Mouse (Mus musculus): ENCODE measurements around the gene Rpap3. TPM values are rescaled to one million over a fixed set of nuclear protein-coding genes. Genes with fewer than 3 reads are reported as not detected.

The Rpap3 gene
- polyA plus RNA-seq, 1 experiment from 2014 or later = 50.3 TPM

DNA sequence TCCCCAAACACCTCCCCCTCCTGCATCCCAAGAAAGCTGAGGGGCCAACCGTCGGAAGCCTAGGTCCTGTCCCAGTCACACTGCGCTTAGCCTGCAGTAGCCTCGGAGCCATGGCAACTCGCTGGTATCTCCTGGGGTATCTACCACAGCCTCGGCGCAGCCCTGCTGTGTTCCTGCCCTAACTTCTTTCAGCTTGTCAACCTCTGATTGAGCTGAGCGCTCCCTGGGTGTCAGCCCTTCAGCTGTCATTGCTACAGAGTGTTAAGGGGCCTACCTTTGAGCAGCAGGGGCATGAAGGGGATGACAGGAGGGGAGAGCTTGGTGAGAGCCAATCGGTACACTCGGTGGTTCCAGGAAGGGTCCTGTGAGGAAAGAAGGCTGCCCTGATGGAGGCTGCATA is 42.7 kb upstream of the Rpap3 start:
- WGBS = 12% methylated on average over 10 of the region's 10 CpGs
- no peak overlapping the region for H3K27ac ChIP-seq (replicated peaks; ENCODE audit: low read depth, low read length)

DNA sequence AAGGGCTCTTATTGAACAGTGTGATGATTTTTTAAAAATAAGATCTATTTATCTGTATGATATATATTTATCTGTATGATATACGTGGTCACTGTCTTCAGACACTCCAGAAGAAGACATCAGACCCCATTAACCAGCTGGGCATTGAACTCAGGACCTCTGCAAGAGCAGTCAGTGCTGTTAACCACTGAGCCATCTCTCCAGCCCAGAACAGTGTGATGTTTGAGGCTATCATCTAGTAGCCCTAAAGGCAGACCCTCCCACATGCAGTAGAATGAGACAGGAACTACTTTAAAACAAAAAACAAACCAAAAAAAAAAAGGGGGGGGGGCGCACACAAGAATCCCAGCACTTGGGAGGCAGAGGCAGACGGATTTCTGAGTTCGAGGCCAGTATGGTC is 41.9 kb upstream of the Rpap3 start:
- Histone ChIP-seq H3K9me3 (ENCODE audit: control insufficient read depth, low read length) (no peaks in the 10 kb centered on the region), H3K27ac (replicated peaks; ENCODE audit: low read depth, low read length) (no peak overlapping the region), H3K4me1 (ENCODE audit: control insufficient read depth, insufficient read depth, low read length) (peaks cover 19% of the 10 kb centered on the region), H3K4me3 (replicated peaks; ENCODE audit: low read depth, low read length) (no peak overlapping the region), H3K4me2 (ENCODE audit: low read length) (no peak overlapping the region), H3K27me3 (ENCODE audit: control insufficient read depth, insufficient read depth, low read length) (no peaks in the 10 kb centered on the region), H3K9ac (replicated peaks; ENCODE audit: low read length) (no peak overlapping the region), H3K36me3 (ENCODE audit: control insufficient read depth, insufficient read depth, low read length) (no peaks in the 10 kb centered on the region)
- ATAC-seq (ENCODE audit: low FRiP score, low TSS enrichment) = no peak
- no peak for DNase-seq
- WGBS = 88% methylated on average over 4 of the region's 4 CpGs

More for the DNA sequence above, 42.7 kb upstream of the Rpap3 start:
- no peaks in the 10 kb centered on the region for H3K27me3 ChIP-seq (ENCODE audit: control insufficient read depth, insufficient read depth, low read length)
- no peak for DNase-seq
- peaks cover 19% of the 10 kb centered on the region for H3K4me1 ChIP-seq (ENCODE audit: control insufficient read depth, insufficient read depth, low read length)
- H3K4me2 ChIP-seq (ENCODE audit: low read length) = no peak overlapping the region
- H3K36me3 ChIP-seq (ENCODE audit: control insufficient read depth, insufficient read depth, low read length) = no peaks in the 10 kb centered on the region
- no peak overlapping the region for H3K9ac ChIP-seq (replicated peaks; ENCODE audit: low read length)
- no peaks in the 10 kb centered on the region for H3K9me3 ChIP-seq (ENCODE audit: control insufficient read depth, low read length)
- ATAC-seq (ENCODE audit: low FRiP score, low TSS enrichment) = no peak
- H3K4me3 ChIP-seq (replicated peaks; ENCODE audit: low read depth, low read length) = no peak overlapping the region

DNA sequence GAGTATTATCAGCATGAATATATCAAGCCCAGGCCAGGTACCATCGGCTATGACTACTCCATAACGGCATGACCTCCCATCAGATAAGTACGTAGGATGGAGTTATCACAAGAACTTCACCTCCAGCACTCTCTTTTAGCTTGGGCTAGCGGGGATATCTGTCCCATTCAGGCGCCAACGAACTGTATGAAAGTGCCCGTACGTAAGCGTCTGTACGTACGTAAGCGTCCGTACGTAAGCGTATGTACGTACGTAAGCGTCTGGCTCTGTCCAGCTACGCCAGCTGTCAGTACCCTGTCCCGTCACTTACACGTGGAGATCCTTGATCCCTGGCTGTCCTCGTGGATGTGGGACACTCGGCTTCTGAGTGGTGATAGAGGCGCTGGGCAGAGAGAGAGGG is 41.1 kb upstream of the Rpap3 start:
- no peak for ATAC-seq (ENCODE audit: low FRiP score, low TSS enrichment)
- H3K9ac ChIP-seq (replicated peaks; ENCODE audit: low read length) = no peak overlapping the region
- no peak overlapping the region for H3K4me2 ChIP-seq (ENCODE audit: low read length)
- no peak overlapping the region for H3K4me3 ChIP-seq (replicated peaks; ENCODE audit: low read depth, low read length)
- DNase-seq = no peak
- H3K9me3 ChIP-seq (ENCODE audit: control insufficient read depth, low read length) = no peaks in the 10 kb centered on the region
- 94% methylated on average over 24 of the region's 24 CpGs for WGBS
- peaks cover 19% of the 10 kb centered on the region for H3K4me1 ChIP-seq (ENCODE audit: control insufficient read depth, insufficient read depth, low read length)
- no peak overlapping the region for H3K27ac ChIP-seq (replicated peaks; ENCODE audit: low read depth, low read length)
- H3K36me3 ChIP-seq (ENCODE audit: control insufficient read depth, insufficient read depth, low read length) = no peaks in the 10 kb centered on the region
- H3K27me3 ChIP-seq (ENCODE audit: control insufficient read depth, insufficient read depth, low read length) = no peaks in the 10 kb centered on the region

DNA sequence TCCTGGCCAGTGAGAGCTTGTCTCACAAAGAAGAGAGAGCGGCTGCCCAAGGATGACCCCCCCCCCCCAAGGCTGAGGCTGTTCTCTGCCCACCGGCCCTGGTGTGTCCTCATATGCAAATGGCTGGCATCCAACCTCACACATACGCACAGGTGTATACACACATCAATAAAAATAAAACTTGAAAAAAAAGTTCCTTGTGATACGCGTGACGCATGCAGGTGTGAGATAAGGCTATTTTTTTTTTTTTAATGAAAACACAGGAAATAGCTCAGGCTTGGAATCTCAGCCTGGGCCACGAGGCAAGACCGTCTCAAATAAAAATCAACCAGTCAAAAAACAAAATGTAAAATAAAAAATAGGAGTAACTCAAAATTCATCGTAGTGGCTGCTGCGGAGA is 40.7 kb upstream of the Rpap3 start:
- Histone ChIP-seq H3K9ac (replicated peaks; ENCODE audit: low read length) (no peak overlapping the region), H3K4me1 (ENCODE audit: control insufficient read depth, insufficient read depth, low read length) (peaks cover 19% of the 10 kb centered on the region), H3K36me3 (ENCODE audit: control insufficient read depth, insufficient read depth, low read length) (no peaks in the 10 kb centered on the region), H3K4me3 (replicated peaks; ENCODE audit: low read depth, low read length) (no peak overlapping the region), H3K27ac (replicated peaks; ENCODE audit: low read depth, low read length) (no peak overlapping the region), H3K27me3 (ENCODE audit: control insufficient read depth, insufficient read depth, low read length) (no peaks in the 10 kb centered on the region), H3K9me3 (ENCODE audit: control insufficient read depth, low read length) (no peaks in the 10 kb centered on the region), H3K4me2 (ENCODE audit: low read length) (no peak overlapping the region)
- ATAC-seq (ENCODE audit: low FRiP score, low TSS enrichment) = no peak
- 92% methylated on average over 10 of the region's 10 CpGs for WGBS
- DNase-seq = no peak

DNA sequence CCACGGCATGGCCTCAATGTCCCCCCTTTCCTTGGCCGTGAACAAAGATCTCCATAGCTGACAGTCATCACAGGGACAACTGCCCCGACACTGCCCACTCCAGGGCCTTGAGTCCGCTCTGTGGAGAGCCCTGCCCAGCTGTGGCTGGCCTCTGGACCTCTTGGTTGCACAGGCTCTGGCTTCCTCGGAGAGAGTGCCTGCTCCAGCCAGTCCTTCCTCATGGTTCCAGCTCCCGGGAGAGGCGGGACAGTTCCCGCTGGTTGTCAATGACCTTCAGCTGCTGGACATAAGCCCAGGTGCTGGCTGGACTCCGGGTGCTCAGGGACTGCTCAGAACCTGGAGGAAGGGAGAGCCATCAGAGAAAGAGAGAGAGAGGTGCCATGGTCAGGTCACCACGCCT is 39.7 kb upstream of the Rpap3 start:
- DNase-seq (no peak), ATAC-seq (ENCODE audit: low FRiP score, low TSS enrichment) (no peak)
- H3K4me1 ChIP-seq (ENCODE audit: control insufficient read depth, insufficient read depth, low read length) = peaks cover 14% of the 10 kb centered on the region
- H3K27ac ChIP-seq (replicated peaks; ENCODE audit: low read depth, low read length) = no peak overlapping the region
- H3K36me3 ChIP-seq (ENCODE audit: control insufficient read depth, insufficient read depth, low read length) = no peaks in the 10 kb centered on the region
- no peaks in the 10 kb centered on the region for H3K9me3 ChIP-seq (ENCODE audit: control insufficient read depth, low read length)
- no peaks in the 10 kb centered on the region for H3K27me3 ChIP-seq (ENCODE audit: control insufficient read depth, insufficient read depth, low read length)
- WGBS = 71% methylated on average over 10 of the region's 10 CpGs
- no peak overlapping the region for H3K4me3 ChIP-seq (replicated peaks; ENCODE audit: low read depth, low read length)
- no peak overlapping the region for H3K4me2 ChIP-seq (ENCODE audit: low read length)
- no peak overlapping the region for H3K9ac ChIP-seq (replicated peaks; ENCODE audit: low read length)

DNA sequence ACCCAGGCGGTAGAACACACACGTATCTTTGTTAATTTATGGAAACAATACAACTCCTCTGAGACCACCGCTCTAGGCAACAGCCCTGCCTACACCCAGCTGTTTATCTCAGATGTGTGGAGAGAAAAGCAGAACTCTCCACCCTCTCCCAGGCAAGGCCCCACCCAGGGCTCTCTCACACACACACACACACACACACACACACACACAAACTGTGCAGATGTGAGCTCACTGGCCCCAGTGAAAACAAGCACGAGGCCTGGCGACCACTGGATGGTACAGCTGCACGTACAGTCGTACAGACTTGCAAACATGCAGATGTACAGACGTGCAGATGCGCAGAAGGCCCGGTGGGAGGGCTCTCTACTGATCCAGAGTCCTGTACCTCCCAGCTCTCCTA is 39.3 kb upstream of the Rpap3 start:
- Histone ChIP-seq H3K4me3 (replicated peaks; ENCODE audit: low read depth, low read length) (no peak overlapping the region), H3K9ac (replicated peaks; ENCODE audit: low read length) (no peak overlapping the region), H3K27me3 (ENCODE audit: control insufficient read depth, insufficient read depth, low read length) (no peaks in the 10 kb centered on the region), H3K4me1 (ENCODE audit: control insufficient read depth, insufficient read depth, low read length) (peaks cover 10% of the 10 kb centered on the region; the same call in 1 of the 2 replicates), H3K27ac (replicated peaks; ENCODE audit: low read depth, low read length) (no peak overlapping the region), H3K4me2 (ENCODE audit: low read length) (no peak overlapping the region), H3K9me3 (ENCODE audit: control insufficient read depth, low read length) (no peaks in the 10 kb centered on the region), H3K36me3 (ENCODE audit: control insufficient read depth, insufficient read depth, low read length) (no peaks in the 10 kb centered on the region)
- peak; percentile 44 for DNase-seq
- no peak for ATAC-seq (ENCODE audit: low FRiP score, low TSS enrichment)
- WGBS = 63% methylated on average over 10 of the region's 10 CpGs

DNA sequence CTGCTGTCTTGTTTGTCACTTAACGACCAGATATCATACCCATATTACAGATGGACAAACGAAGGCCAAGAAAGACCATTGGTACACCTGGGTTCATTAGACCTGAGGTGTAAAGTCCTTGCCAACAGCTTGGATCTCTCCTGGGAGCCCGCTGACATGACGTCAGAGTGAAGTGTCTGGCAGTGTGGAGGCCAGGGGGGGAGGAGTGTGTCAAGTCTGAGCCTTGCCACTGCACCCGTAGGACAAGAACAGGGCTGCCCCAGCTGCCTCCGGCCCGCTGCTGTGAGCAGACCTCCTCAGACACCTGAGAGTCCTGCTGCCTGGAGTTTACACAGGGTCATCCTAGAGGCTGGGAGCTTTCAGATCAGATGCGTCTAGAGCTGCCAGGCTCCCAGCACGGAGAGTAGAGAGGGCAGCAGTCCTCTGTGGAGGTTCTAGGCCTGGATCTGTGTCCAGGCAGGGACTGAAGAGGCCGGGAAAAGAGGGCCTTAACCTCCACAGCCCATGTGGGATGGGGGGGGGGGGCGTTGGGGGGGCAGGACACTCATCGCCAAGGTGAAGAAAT is 38.4 kb upstream of the Rpap3 start:
- no peak for DNase-seq
- Histone ChIP-seq H3K9ac (replicated peaks; ENCODE audit: low read length) (no peak overlapping the region), H3K27me3 (ENCODE audit: control insufficient read depth, insufficient read depth, low read length) (no peaks in the 10 kb centered on the region), H3K4me3 (replicated peaks; ENCODE audit: low read depth, low read length) (no peak overlapping the region), H3K4me2 (ENCODE audit: low read length) (no peak overlapping the region), H3K4me1 (ENCODE audit: control insufficient read depth, insufficient read depth, low read length) (peaks cover 9% of the 10 kb centered on the region; the same call in 1 of the 2 replicates), H3K36me3 (ENCODE audit: control insufficient read depth, insufficient read depth, low read length) (no peaks in the 10 kb centered on the region), H3K9me3 (ENCODE audit: control insufficient read depth, low read length) (no peaks in the 10 kb centered on the region), H3K27ac (replicated peaks; ENCODE audit: low read depth, low read length) (no peak overlapping the region)
- ATAC-seq (ENCODE audit: low FRiP score, low TSS enrichment) = no peak
- WGBS = 77% methylated on average over 12 of the region's 12 CpGs

DNA sequence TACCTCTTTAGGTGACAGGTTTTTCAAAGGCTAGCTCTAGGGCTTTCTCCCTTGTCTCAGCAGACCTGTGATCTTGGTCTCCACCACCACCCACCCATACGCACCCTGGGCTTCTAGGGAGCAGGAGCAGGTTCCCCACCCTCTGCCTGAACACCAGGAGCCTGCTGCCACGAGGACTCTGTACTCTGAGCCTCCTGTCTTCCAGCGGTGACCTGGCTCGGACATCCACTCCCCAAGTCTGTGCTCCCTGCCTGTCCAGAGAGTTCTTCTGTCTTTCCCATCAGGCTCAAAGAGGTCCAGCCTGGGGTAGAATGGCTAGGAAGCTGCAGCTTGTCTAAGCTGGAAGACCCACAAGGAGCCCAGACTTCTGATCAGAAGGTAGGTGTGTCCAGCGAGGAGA is 37.6 kb upstream of the Rpap3 start:
- Histone ChIP-seq H3K36me3 (ENCODE audit: control insufficient read depth, insufficient read depth, low read length) (no peaks in the 10 kb centered on the region), H3K27me3 (ENCODE audit: control insufficient read depth, insufficient read depth, low read length) (no peaks in the 10 kb centered on the region), H3K9ac (replicated peaks; ENCODE audit: low read length) (no peak overlapping the region), H3K4me1 (ENCODE audit: control insufficient read depth, insufficient read depth, low read length) (peaks cover 6% of the 10 kb centered on the region; the same call in 1 of the 2 replicates), H3K9me3 (ENCODE audit: control insufficient read depth, low read length) (no peaks in the 10 kb centered on the region), H3K4me3 (replicated peaks; ENCODE audit: low read depth, low read length) (no peak overlapping the region), H3K27ac (replicated peaks; ENCODE audit: low read depth, low read length) (no peak overlapping the region), H3K4me2 (ENCODE audit: low read length) (no peak overlapping the region)
- 82% methylated on average over 5 of the region's 5 CpGs for WGBS
- no peak for DNase-seq
- ATAC-seq (ENCODE audit: low FRiP score, low TSS enrichment) = no peak

DNA sequence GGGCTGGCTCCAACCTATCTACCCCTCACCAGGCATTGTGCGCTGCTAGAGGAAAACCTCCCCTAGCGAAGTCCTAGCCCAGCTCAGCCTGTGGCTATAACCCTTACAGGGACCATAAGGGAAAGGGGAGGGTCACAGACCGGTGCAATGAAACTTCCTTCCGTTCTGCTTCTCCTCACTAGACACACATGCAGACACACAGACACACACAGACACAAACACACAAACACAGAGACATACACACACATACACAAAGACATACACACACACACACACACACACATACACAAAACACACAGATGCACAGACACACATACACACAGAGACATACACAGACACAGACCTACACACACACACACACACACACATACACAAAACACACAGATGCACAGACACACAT is 37.0 kb upstream of the Rpap3 start:
- peak overlapping the region; percentile 14 for H3K27ac ChIP-seq (replicated peaks; ENCODE audit: low read depth, low read length)
- no peaks in the 10 kb centered on the region for H3K27me3 ChIP-seq (ENCODE audit: control insufficient read depth, insufficient read depth, low read length)
- no peak for DNase-seq
- no peak overlapping the region for H3K4me2 ChIP-seq (ENCODE audit: low read length)
- no peak for ATAC-seq (ENCODE audit: low FRiP score, low TSS enrichment)
- H3K4me1 ChIP-seq (ENCODE audit: control insufficient read depth, insufficient read depth, low read length) = peaks cover 3% of the 10 kb centered on the region; the same call in 1 of the 2 replicates
- no peaks in the 10 kb centered on the region for H3K36me3 ChIP-seq (ENCODE audit: control insufficient read depth, insufficient read depth, low read length)
- H3K4me3 ChIP-seq (replicated peaks; ENCODE audit: low read depth, low read length) = no peak overlapping the region
- 43% methylated on average over 4 of the region's 4 CpGs for WGBS
- H3K9ac ChIP-seq (replicated peaks; ENCODE audit: low read length) = no peak overlapping the region
- no peaks in the 10 kb centered on the region for H3K9me3 ChIP-seq (ENCODE audit: control insufficient read depth, low read length)
